Mouse (Mus musculus) heart, adult 2 months (tissue): ENCODE measurements around the gene Adcy7. TPM values are rescaled to one million over a fixed set of nuclear protein-coding genes. Genes with fewer than 3 reads are reported as not detected.
A peak's percentile ranks its signal among the peaks of the same experiment; 100 is the strongest.

ENCODE experiments used
- DNase-seq, 2 experiments: peaks; one replicate each; pipeline ENCODE4 v3.0.0; 2021
- H3K27ac ChIP-seq: fragments of 200-600 bp; 2 replicates; pipeline ENCODE4 v1.8.1; 2022
- H3K27me3 ChIP-seq: fragments of 200-500 bp; 2 replicates; pipeline ENCODE4 v1.6.1; 2012; ENCODE audit warnings: mild to moderate bottlenecking, low read length, inconsistent platforms, mixed read lengths; ENCODE audit not compliant: control insufficient read depth, insufficient read depth
- H3K36me3 ChIP-seq: fragments of 200-500 bp; 2 replicates; pipeline ENCODE4 v1.6.1; 2012; ENCODE audit warnings: low read length, inconsistent platforms; ENCODE audit not compliant: control insufficient read depth, insufficient read depth
- H3K4me1 ChIP-seq: fragments of 200-500 bp; 2 replicates; pipeline ENCODE4 v1.6.1; 2011; ENCODE audit warnings: low read length; ENCODE audit not compliant: control insufficient read depth, insufficient read depth
- H3K4me3 ChIP-seq: fragments of 200-600 bp; 2 replicates; pipeline ENCODE4 v1.8.1; 2022
- H3K79me2 ChIP-seq: fragments of 200-500 bp; replicated peaks from 2 replicates; pipeline ENCODE4 v1.6.1; 2012; ENCODE audit warnings: mild to moderate bottlenecking, inconsistent platforms, low read length, moderate library complexity, mixed read lengths; ENCODE audit not compliant: control insufficient read depth, insufficient read depth
- H3K9ac ChIP-seq: fragments of 200-500 bp; 2 replicates; pipeline ENCODE4 v1.6.1; 2012; ENCODE audit warnings: low read depth, mild to moderate bottlenecking, control low read depth, inconsistent platforms, low read length, mixed read lengths
- CTCF ChIP-seq: fragments of 200-600 bp; IDR thresholded peaks from 2 replicates; pipeline ENCODE4 v1.8.1; 2022; ENCODE audit warnings: antibody characterized with exemption, mild to moderate bottlenecking, moderate library complexity
- EP300 ChIP-seq: fragments of 200-500 bp; IDR thresholded peaks from 2 replicates; pipeline ENCODE4 v1.6.1; 2011; ENCODE audit warnings: low read depth, low read length, control low read depth; ENCODE audit not compliant: insufficient read depth
- POLR2A ChIP-seq: fragments of 200-500 bp; IDR thresholded peaks from 2 replicates; pipeline ENCODE4 v1.6.1; 2011; ENCODE audit warnings: mild to moderate bottlenecking, low read depth, low read length, control low read depth; ENCODE audit not compliant: insufficient read depth
- WGBS: fragments of 180-500 bp; shearing (Covaris S2); methylation state at CpG from one replicate; pipeline ENCODE4 v1.1.7; 2018; 5-methylcytosine and 5-hydroxymethylcytosine counted together
- intact Hi-C: fragments of 180-260 bp; cut with DNase I; formaldehyde crosslinking; loops from one replicate; pipeline ENCODE4 v1.15.1; 2025
- polyA plus RNA-seq: library from polyadenylated mRNA; depleted of rRNA; stranded (reverse); fragments of >200 nt; gene quantifications from 2 replicates; pipeline ENCODE4 v1.2.3, GENCODE M21; 2012
- total RNA-seq, 2 experiments: library from RNA; stranded (reverse); gene quantifications; 2 replicates each; pipeline ENCODE4 v1.2.3; 2021

Gene Adcy7
- total and polyA plus RNA-seq, 3 experiments: 5.9 to 10.5 (median 7.6) TPM

GRCm38 (mm10) chr8:88325795-88326194, 53.6 kb downstream of the Adcy7 start:
- no peak for TF ChIP-seq CTCF
- TF ChIP-seq EP300: no peak
- no peak for TF ChIP-seq POLR2A
- no peaks in the 10 kb centered on the region for H3K79me2 ChIP-seq
- H3K9ac ChIP-seq: no peak overlapping the region
- no peak for DNase-seq
- 91% methylated on average over 5 of the region's 5 CpGs for WGBS
- no peak overlapping the region for H3K4me3 ChIP-seq
- no peaks in the 10 kb centered on the region for H3K36me3 ChIP-seq
- intact Hi-C loops: no loop called here
- no peaks in the 10 kb centered on the region for H3K4me1 ChIP-seq
- no peaks in the 10 kb centered on the region for H3K27me3 ChIP-seq
- H3K27ac ChIP-seq: no peak overlapping the region

GRCm38 (mm10) chr8:88326328-88326727, 54.1 kb downstream of the Adcy7 start:
- intact Hi-C loops: no loop called here
- H3K79me2 ChIP-seq: no peaks in the 10 kb centered on the region
- H3K27me3 ChIP-seq: no peaks in the 10 kb centered on the region
- no peak for TF ChIP-seq CTCF
- no peak for TF ChIP-seq POLR2A
- TF ChIP-seq EP300: no peak
- no peak overlapping the region for H3K27ac ChIP-seq
- no peak overlapping the region for H3K4me3 ChIP-seq
- H3K36me3 ChIP-seq: no peaks in the 10 kb centered on the region
- DNase-seq: no peak
- no peak overlapping the region for H3K9ac ChIP-seq
- H3K4me1 ChIP-seq: no peaks in the 10 kb centered on the region
- WGBS: 95% methylated on average over 12 of the region's 12 CpGs

DNA sequence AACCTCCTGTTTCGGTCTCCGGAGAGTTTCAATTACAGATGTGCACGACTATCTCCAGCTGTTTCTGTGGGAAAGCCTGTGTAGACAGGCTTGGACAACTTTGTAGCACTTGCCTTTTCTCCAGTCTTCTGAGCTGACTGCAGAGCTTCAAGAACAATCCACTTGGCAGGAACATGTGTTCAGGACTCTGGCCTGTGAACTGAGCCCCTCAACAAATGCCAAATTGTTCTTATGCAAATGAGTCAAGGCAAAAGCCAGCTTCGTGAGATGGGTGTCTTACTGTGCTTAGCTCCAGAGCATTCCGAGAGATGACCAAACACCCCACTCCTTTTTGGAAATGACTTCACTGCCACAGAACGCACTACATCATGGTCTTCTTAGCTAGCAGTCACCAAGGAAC, 56.5 kb downstream of the Adcy7 start:
- no peaks in the 10 kb centered on the region for H3K4me1 ChIP-seq
- H3K27me3 ChIP-seq: no peaks in the 10 kb centered on the region
- H3K36me3 ChIP-seq: no peaks in the 10 kb centered on the region; the same call in 1 of the 2 replicates
- TF ChIP-seq CTCF (no peak), EP300 (no peak), POLR2A (no peak)
- H3K79me2 ChIP-seq: no peaks in the 10 kb centered on the region
- intact Hi-C loops: no loop called here
- H3K27ac ChIP-seq: no peak overlapping the region
- no peak overlapping the region for H3K4me3 ChIP-seq
- no peak overlapping the region for H3K9ac ChIP-seq
- DNase-seq: no peak
- 78% methylated on average over 6 of the region's 6 CpGs for WGBS

DNA sequence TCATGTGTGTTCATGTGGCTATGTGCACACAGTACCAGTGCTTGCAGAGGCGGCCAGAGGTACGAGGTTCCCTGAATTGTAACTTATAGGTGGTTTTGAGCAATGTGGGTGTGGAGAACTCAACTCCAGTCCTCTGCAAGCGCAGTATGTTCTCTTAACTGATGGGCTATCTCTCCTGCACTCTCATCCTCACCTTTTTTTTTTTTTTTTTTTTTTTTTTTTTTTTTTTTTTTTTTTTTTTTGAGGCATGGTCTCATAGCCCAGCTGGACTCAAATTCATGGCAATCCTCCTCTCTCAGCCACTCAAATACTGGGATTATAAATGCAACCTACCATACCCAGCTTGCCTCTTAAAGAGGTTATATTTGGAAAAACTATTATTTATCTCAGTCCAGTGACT, 58.6 kb downstream of the Adcy7 start:
- Histone ChIP-seq H3K79me2 (no peaks in the 10 kb centered on the region), H3K27me3 (no peaks in the 10 kb centered on the region), H3K4me3 (no peak overlapping the region), H3K4me1 (peaks cover 2% of the 10 kb centered on the region; the same call in 1 of the 2 replicates), H3K9ac (no peak overlapping the region), H3K27ac (no peak overlapping the region), H3K36me3 (peaks cover 5% of the 10 kb centered on the region; the same call in 1 of the 2 replicates)
- DNase-seq: no peak
- 93% methylated on average over 3 of the region's 3 CpGs for WGBS
- TF ChIP-seq EP300 (no peak), POLR2A (no peak), CTCF (no peak)
- intact Hi-C loops: no loop called here

DNA sequence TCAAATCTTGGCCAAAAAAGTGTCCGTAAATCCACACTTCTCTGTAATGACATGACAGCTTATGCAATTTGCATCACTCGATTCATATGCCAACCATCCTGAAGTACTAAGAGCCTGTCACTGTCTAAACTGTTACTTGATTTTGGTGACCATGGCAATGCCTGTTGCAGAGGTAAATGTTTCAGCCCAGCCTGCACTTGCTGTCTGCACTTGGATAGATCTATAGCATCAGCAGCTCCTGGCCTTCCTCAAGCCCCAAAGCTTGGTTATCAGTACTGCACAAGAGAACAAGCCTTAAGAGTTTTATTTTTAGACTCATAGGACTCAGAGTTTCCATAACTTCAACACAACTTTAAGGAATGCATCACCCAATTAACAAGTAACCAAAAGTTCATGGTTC, 62.2 kb downstream of the Adcy7 start:
- H3K27me3 ChIP-seq: no peaks in the 10 kb centered on the region
- H3K4me3 ChIP-seq: no peak overlapping the region
- 53% methylated on average over 2 of the region's 2 CpGs for WGBS
- H3K4me1 ChIP-seq: peaks cover 2% of the 10 kb centered on the region; the same call in 1 of the 2 replicates
- peak overlapping the region; percentile 27; the same call in 1 of the 2 replicates for H3K27ac ChIP-seq
- intact Hi-C loops: no loop called here
- no peaks in the 10 kb centered on the region for H3K79me2 ChIP-seq
- no peak overlapping the region for H3K9ac ChIP-seq
- peaks cover 11% of the 10 kb centered on the region for H3K36me3 ChIP-seq
- TF ChIP-seq EP300 (no peak), POLR2A (no peak), CTCF (no peak)
- no peak for DNase-seq

GRCm38 (mm10) chr8:88334975-88335374, 62.8 kb downstream of the Adcy7 start:
- no peak for DNase-seq
- H3K4me1 ChIP-seq: peaks cover 4% of the 10 kb centered on the region; the same call in 1 of the 2 replicates
- no peak overlapping the region for H3K9ac ChIP-seq
- no peaks in the 10 kb centered on the region for H3K27me3 ChIP-seq
- no peak for TF ChIP-seq CTCF
- no peak for TF ChIP-seq EP300
- TF ChIP-seq POLR2A: no peak
- intact Hi-C loops: no loop called here
- 65% methylated on average over 3 of the region's 3 CpGs for WGBS
- peaks cover 16% of the 10 kb centered on the region for H3K36me3 ChIP-seq
- H3K27ac ChIP-seq: peak overlapping the region; percentile 27; the same call in 1 of the 2 replicates
- no peaks in the 10 kb centered on the region for H3K79me2 ChIP-seq
- no peak overlapping the region for H3K4me3 ChIP-seq

- WGBS: 40% methylated on average over 3 of the region's 3 CpGs
- Histone ChIP-seq H3K9ac (no peak overlapping the region), H3K4me1 (peaks cover 4% of the 10 kb centered on the region; the same call in 1 of the 2 replicates), H3K36me3 (peaks cover 36% of the 10 kb centered on the region), H3K4me3 (no peak overlapping the region), H3K27ac (no peak overlapping the region), H3K27me3 (no peaks in the 10 kb centered on the region), H3K79me2 (no peaks in the 10 kb centered on the region)
- no peak for DNase-seq
- intact Hi-C loops: no loop called here
- no peak for TF ChIP-seq EP300
- no peak for TF ChIP-seq POLR2A
- no peak for TF ChIP-seq CTCF
These were observed 67.0 kb downstream of the Adcy7 start for GRCm38 (mm10) chr8:88339221-88339620.
